Mouse (Mus musculus): ENCODE results near the gene Mbd3. TPM values are rescaled to one million over a fixed set of nuclear protein-coding genes. Genes with fewer than 3 reads are reported as not detected.

Mbd3 gene
- total and polyA plus RNA-seq, 2 experiments = 21.1 to 73.5 TPM

DNA sequence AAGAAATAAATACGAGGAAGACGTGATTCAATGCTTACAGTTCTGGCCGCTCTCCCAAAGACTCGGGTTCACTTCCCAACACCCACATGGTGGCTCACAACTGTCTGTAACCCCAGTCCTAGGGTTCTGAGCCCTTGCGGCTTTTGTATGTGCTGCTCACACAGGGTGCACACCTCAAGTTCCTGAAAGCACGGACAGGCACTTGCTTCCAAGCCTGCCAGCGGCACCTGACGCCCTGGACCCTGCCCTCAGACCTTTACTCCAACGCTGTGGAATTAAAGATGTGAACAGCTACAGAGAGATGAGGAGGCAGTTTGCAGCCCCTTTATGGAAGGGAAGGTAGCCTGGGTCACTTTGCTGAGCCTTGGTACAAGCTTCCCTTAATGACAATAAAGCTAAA lies 8.7 kb downstream of the Mbd3 start:
- peaks cover 12% of the 10 kb centered on the region; the same call in 1 of the 2 replicates for H3K4me1 ChIP-seq (ENCODE audit: control insufficient read depth, insufficient read depth, low read length)
- H3K9ac ChIP-seq (ENCODE audit: low read depth, low read length) = no peak overlapping the region
- no peak overlapping the region for H3K27ac ChIP-seq (replicated peaks; ENCODE audit: insufficient read depth, low read depth, low read length)
- no peak for DNase-seq (ENCODE audit: extremely low read depth, low read depth, low spot score)
- 66% methylated on average over 9 of the region's 9 CpGs for WGBS
- peaks cover 4% of the 10 kb centered on the region; the same call in 1 of the 2 replicates for H3K36me3 ChIP-seq (ENCODE audit: control insufficient read depth, insufficient read depth, low read length)
- H3K79me2 ChIP-seq (ENCODE audit: control insufficient read depth, insufficient read depth, low read length) = peaks cover 7% of the 10 kb centered on the region
- no peaks in the 10 kb centered on the region for H3K27me3 ChIP-seq (ENCODE audit: control insufficient read depth, insufficient read depth, low read length)
- H3K4me3 ChIP-seq (ENCODE audit: insufficient read depth, low read depth, low read length) = no peak overlapping the region
- no peak for TF ChIP-seq CTCF (IDR thresholded peaks at IDR 0.05; ENCODE audit: low read depth, low read length)
- no peak for TF ChIP-seq POLR2A (IDR thresholded peaks at IDR 0.05; ENCODE audit: extremely low read depth, insufficient read depth, low read length)

DNA sequence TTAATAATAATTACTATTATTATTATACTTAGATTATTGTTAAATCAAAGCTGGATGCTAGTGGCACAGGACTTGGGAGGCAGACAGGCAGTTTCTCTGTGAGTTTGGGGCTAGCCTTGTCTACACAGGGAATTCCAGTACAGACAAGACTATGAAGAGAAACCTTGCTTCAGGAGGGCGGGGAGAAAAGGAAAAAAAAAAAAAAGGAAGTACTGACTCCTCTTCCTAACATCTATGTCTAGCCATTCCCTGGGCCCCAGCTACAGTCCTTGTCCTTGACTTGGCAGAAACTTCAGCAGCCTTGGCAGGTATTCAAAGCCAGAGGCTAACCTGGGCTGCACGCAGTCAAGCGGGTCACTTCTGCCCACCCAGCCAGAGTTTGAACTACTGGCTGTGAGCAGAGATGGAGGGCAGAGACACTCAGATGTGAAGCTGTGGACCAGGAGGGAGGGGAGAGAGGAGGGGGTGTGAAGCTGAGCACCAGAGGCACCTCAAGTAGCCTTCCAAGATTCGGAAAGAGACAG lies 10.1 kb downstream of the Mbd3 start:
- Histone ChIP-seq H3K79me2 (ENCODE audit: control insufficient read depth, insufficient read depth, low read length) (peaks cover 7% of the 10 kb centered on the region), H3K27me3 (ENCODE audit: control insufficient read depth, insufficient read depth, low read length) (no peaks in the 10 kb centered on the region), H3K36me3 (ENCODE audit: control insufficient read depth, insufficient read depth, low read length) (peaks cover 4% of the 10 kb centered on the region; the same call in 1 of the 2 replicates), H3K9ac (ENCODE audit: low read depth, low read length) (no peak overlapping the region), H3K4me3 (ENCODE audit: insufficient read depth, low read depth, low read length) (no peak overlapping the region), H3K27ac (replicated peaks; ENCODE audit: insufficient read depth, low read depth, low read length) (no peak overlapping the region), H3K4me1 (ENCODE audit: control insufficient read depth, insufficient read depth, low read length) (peaks cover 12% of the 10 kb centered on the region; the same call in 1 of the 2 replicates)
- no peak for DNase-seq (ENCODE audit: extremely low read depth, low read depth, low spot score)
- TF ChIP-seq CTCF (IDR thresholded peaks at IDR 0.05; ENCODE audit: low read depth, low read length) (no peak), POLR2A (IDR thresholded peaks at IDR 0.05; ENCODE audit: extremely low read depth, insufficient read depth, low read length) (no peak)
- WGBS = 70% methylated on average over 4 of the region's 4 CpGs

DNA sequence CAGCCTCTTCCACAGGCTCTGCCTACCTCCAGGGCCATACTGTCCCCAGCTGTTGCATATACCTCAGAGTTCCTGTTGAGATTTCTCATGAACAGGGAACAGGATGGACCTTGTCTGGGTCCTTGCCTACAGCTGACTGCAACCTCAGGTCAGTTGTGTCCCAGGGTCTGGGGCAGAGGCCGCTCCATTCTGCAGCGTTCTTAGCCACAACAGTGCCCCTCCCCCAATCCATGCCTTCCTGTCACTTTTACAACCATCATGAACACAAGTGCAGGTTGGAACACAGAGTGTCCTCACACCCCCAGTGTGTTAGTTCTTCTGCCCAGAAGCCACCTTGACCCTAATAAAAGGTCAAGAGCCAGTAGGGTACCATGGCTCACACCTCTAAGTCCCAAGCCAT lies 10.6 kb downstream of the Mbd3 start:
- no peak for TF ChIP-seq POLR2A (IDR thresholded peaks at IDR 0.05; ENCODE audit: extremely low read depth, insufficient read depth, low read length)
- no peak for TF ChIP-seq CTCF (IDR thresholded peaks at IDR 0.05; ENCODE audit: low read depth, low read length)
- H3K9ac ChIP-seq (ENCODE audit: low read depth, low read length) = no peak overlapping the region

DNA sequence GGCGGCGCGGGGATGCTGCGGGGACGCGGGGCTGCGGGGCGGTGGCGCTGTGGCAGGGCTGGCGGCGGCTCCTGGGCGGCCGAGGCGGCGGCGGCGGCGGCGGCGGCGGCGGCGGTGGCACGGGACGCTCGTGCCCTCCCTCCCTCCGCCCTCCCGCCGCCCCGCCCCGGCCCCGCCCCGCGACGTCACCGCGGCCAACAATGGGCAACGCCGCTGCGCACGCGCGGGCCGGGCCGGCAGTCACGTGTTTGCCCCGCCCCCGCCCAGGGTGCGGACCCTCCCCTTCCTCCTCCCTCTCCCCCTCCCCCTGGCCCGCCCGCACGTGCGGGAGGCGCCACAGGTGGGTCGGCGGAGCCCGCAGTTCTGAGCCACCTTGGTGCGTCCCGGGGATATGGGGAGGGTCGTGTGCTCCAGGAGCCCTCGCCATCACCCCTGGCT lies 11.8 kb downstream of the Mbd3 start, which contains the start of gene Mex3d:
Gene Mex3d (minus strand): TSS at position 138 of the 438 bp plus-strand sequence.
- Histone ChIP-seq H3K36me3 (ENCODE audit: control insufficient read depth, insufficient read depth, low read length) (no peaks in the 10 kb centered on the region; the same call in 1 of the 2 replicates), H3K27ac (replicated peaks; ENCODE audit: insufficient read depth, low read depth, low read length) (peak within 1 kb of the TSS; percentile 9), H3K79me2 (ENCODE audit: control insufficient read depth, insufficient read depth, low read length) (peaks cover 7% of the 10 kb centered on the region), H3K9ac (ENCODE audit: low read depth, low read length) (peak within 1 kb of the TSS; percentile 78), H3K4me3 (ENCODE audit: insufficient read depth, low read depth, low read length) (peak within 1 kb of the TSS; percentile 62), H3K27me3 (ENCODE audit: control insufficient read depth, insufficient read depth, low read length) (no peaks in the 10 kb centered on the region), H3K4me1 (ENCODE audit: control insufficient read depth, insufficient read depth, low read length) (peaks cover 12% of the 10 kb centered on the region; the same call in 1 of the 2 replicates)
- 20% methylated on average over 57 of the region's 61 CpGs for WGBS
- peak; percentile 40 for DNase-seq (ENCODE audit: extremely low read depth, low read depth, low spot score)
- TF ChIP-seq CTCF (IDR thresholded peaks at IDR 0.05; ENCODE audit: low read depth, low read length) = no peak
- TF ChIP-seq POLR2A (IDR thresholded peaks at IDR 0.05; ENCODE audit: extremely low read depth, insufficient read depth, low read length) = peak; percentile 55; the same call in 1 of the 2 replicates

More for the DNA sequence above, 10.6 kb downstream of the Mbd3 start:
- Histone ChIP-seq H3K36me3 (ENCODE audit: control insufficient read depth, insufficient read depth, low read length) (peaks cover 1% of the 10 kb centered on the region; the same call in 1 of the 2 replicates), H3K27ac (replicated peaks; ENCODE audit: insufficient read depth, low read depth, low read length) (no peak overlapping the region), H3K27me3 (ENCODE audit: control insufficient read depth, insufficient read depth, low read length) (no peaks in the 10 kb centered on the region), H3K4me3 (ENCODE audit: insufficient read depth, low read depth, low read length) (no peak overlapping the region), H3K4me1 (ENCODE audit: control insufficient read depth, insufficient read depth, low read length) (peaks cover 12% of the 10 kb centered on the region; the same call in 1 of the 2 replicates), H3K79me2 (ENCODE audit: control insufficient read depth, insufficient read depth, low read length) (peaks cover 7% of the 10 kb centered on the region)
- 47% methylated on average over 2 of the region's 2 CpGs for WGBS
- no peak for DNase-seq (ENCODE audit: extremely low read depth, low read depth, low spot score)

DNA sequence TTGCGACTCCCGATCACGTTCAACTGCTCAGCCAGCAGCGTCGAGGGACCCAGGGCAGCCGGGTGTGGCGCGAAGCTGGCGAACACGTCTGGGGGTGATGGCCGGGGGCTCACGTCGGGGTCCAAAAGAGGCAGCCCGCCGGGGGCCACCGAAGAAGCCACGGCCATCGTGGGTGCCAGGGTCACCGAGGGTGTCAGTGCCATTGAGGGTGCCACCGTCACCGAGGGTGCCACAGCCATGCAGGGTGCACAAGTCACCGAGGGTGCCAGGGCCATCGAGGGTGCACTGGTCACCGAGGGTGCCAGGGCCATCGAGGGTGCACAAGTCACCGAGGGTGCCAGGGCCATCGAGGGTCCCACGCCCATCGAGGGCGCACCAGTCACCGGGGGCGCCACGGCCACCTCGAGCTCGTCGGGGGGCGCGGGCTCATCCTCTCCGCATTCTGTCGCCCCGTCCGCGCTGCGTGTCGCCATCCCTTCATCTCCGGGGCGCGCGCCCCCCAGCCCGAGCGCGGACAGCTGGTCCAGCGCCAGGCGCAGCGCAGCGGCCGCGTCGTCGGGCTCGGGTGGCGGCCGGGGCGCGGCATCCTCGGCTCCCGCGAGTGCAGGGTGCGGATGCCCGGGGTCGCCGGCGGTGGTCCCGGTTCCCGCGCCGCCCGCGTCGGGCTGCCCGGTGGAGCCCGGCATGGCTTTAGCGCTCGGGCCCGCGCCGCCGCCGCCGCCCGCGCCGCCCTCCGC lies 12.4 kb downstream of the Mbd3 start:
- Histone ChIP-seq H3K27ac (replicated peaks; ENCODE audit: insufficient read depth, low read depth, low read length) (no peak overlapping the region), H3K36me3 (ENCODE audit: control insufficient read depth, insufficient read depth, low read length) (no peaks in the 10 kb centered on the region; the same call in 1 of the 2 replicates), H3K4me3 (ENCODE audit: insufficient read depth, low read depth, low read length) (peak overlapping the region; percentile 57), H3K4me1 (ENCODE audit: control insufficient read depth, insufficient read depth, low read length) (peaks cover 12% of the 10 kb centered on the region; the same call in 1 of the 2 replicates), H3K27me3 (ENCODE audit: control insufficient read depth, insufficient read depth, low read length) (no peaks in the 10 kb centered on the region), H3K9ac (ENCODE audit: low read depth, low read length) (peak overlapping the region; percentile 78), H3K79me2 (ENCODE audit: control insufficient read depth, insufficient read depth, low read length) (peaks cover 7% of the 10 kb centered on the region)
- TF ChIP-seq CTCF (IDR thresholded peaks at IDR 0.05; ENCODE audit: low read depth, low read length) (no peak), POLR2A (IDR thresholded peaks at IDR 0.05; ENCODE audit: extremely low read depth, insufficient read depth, low read length) (no peak)
- DNase-seq (ENCODE audit: extremely low read depth, low read depth, low spot score) = no peak
- WGBS = 6% methylated on average over 92 of the region's 94 CpGs

Measured in liver, adult 2 months (tissue).